Mouse (Mus musculus): ENCODE data around the gene Iqgap3.

Gene Iqgap3

GRCm38 (mm10) chr3:88138336-88139242, 56.8 kb downstream of the Iqgap3 start:
- peak; percentile 75 to 94 for DNase-seq (ENCODE audit: low spot score in 2 of 2)

- DNase-seq (ENCODE audit: low spot score in 2 of 2), result peak in 1 of 2 experiments; percentile 36
Measured at GRCm38 (mm10) chr3:88139243-88140177, 57.7 kb downstream of the Iqgap3 start.

GRCm38 (mm10) chr3:88140178-88140902, 58.6 kb downstream of the Iqgap3 start:
- peak in 1 of 2 experiments; percentile 41 for DNase-seq (ENCODE audit: low spot score in 2 of 2)

- no peak for DNase-seq (ENCODE audit: low spot score in 2 of 2)
Measured at GRCm38 (mm10) chr3:88140903-88141430, 59.2 kb downstream of the Iqgap3 start.

GRCm38 (mm10) chr3:88141439-88141786, 59.6 kb downstream of the Iqgap3 start:
- DNase-seq (ENCODE audit: low spot score in 2 of 2), result peak in 1 of 2 experiments; percentile 31

- DNase-seq (ENCODE audit: low spot score in 2 of 2), result peak; percentile 89 to 92
Measured at GRCm38 (mm10) chr3:88141787-88142523, 60.2 kb downstream of the Iqgap3 start, which contains the start of gene Mef2d. Gene Mef2d, plus strand, starts transcription at chr3:88142372.

- DNase-seq (ENCODE audit: low spot score in 2 of 2), result no peak
Measured at GRCm38 (mm10) chr3:88142546-88142915, 60.8 kb downstream of the Iqgap3 start.

- DNase-seq (ENCODE audit: low spot score in 2 of 2), result peak; percentile 42 to 50
Measured at GRCm38 (mm10) chr3:88142916-88143771, 61.4 kb downstream of the Iqgap3 start.

GRCm38 (mm10) chr3:88143961-88144486, 62.3 kb downstream of the Iqgap3 start:
- DNase-seq (ENCODE audit: low spot score in 2 of 2), result no peak

- DNase-seq (ENCODE audit: low spot score in 2 of 2), result no peak
Measured at GRCm38 (mm10) chr3:88144648-88145410, 63.1 kb downstream of the Iqgap3 start.

GRCm38 (mm10) chr3:88145411-88145782, 63.6 kb downstream of the Iqgap3 start:
- DNase-seq (ENCODE audit: low spot score in 2 of 2), result peak in 1 of 2 experiments; percentile 35

GRCm38 (mm10) chr3:88145952-88146351, 64.2 kb downstream of the Iqgap3 start:
- DNase-seq (ENCODE audit: low spot score in 2 of 2), result peak in 1 of 2 experiments; percentile 56

GRCm38 (mm10) chr3:88146376-88147112, 64.8 kb downstream of the Iqgap3 start:
- DNase-seq (ENCODE audit: low spot score in 2 of 2), result no peak

GRCm38 (mm10) chr3:88147444-88147843, 65.7 kb downstream of the Iqgap3 start:
- no peak for DNase-seq (ENCODE audit: low spot score in 2 of 2)

GRCm38 (mm10) chr3:88147866-88148265, 66.1 kb downstream of the Iqgap3 start:
- DNase-seq (ENCODE audit: low spot score in 2 of 2), result no peak

GRCm38 (mm10) chr3:88148354-88148753, 66.6 kb downstream of the Iqgap3 start:
- DNase-seq (ENCODE audit: low spot score in 2 of 2), result no peak

GRCm38 (mm10) chr3:88148776-88149509, 67.2 kb downstream of the Iqgap3 start:
- no peak for DNase-seq (ENCODE audit: low spot score in 2 of 2)

All from urinary bladder, adult 18-20 months (tissue).